Mouse (Mus musculus): ENCODE measurements around the gene Dclre1a.

The Dclre1a gene

GRCm38 (mm10) chr19:56547456-56548229 lies at the start of gene Dclre1a:
Gene Dclre1a (minus strand): TSS chr19:56548222.
- peak; percentile 85 for DNase-seq

- no peak for DNase-seq
Observed at GRCm38 (mm10) chr19:56592472-56592871, 44.5 kb upstream of the Dclre1a start.

GRCm38 (mm10) chr19:56590250-56590649 lies 42.2 kb upstream of the Dclre1a start:
- DNase-seq: no peak

- DNase-seq: no peak
Observed at GRCm38 (mm10) chr19:56589455-56589854, 41.4 kb upstream of the Dclre1a start.

- DNase-seq: no peak
Observed at GRCm38 (mm10) chr19:56589008-56589407, 41.0 kb upstream of the Dclre1a start.

GRCm38 (mm10) chr19:56588205-56588626 lies 40.2 kb upstream of the Dclre1a start:
- no peak for DNase-seq

- DNase-seq: no peak
Observed at GRCm38 (mm10) chr19:56586320-56586719, 38.3 kb upstream of the Dclre1a start.

GRCm38 (mm10) chr19:56584288-56584687 lies 36.3 kb upstream of the Dclre1a start:
- DNase-seq: no peak

- no peak for DNase-seq
Observed at GRCm38 (mm10) chr19:56583785-56584184, 35.8 kb upstream of the Dclre1a start.

- no peak for DNase-seq
Observed at GRCm38 (mm10) chr19:56581981-56582380, 34.0 kb upstream of the Dclre1a start.

GRCm38 (mm10) chr19:56577801-56578200 lies 29.8 kb upstream of the Dclre1a start:
- no peak for DNase-seq

GRCm38 (mm10) chr19:56573184-56573583 lies 25.2 kb upstream of the Dclre1a start:
- no peak for DNase-seq

GRCm38 (mm10) chr19:56571913-56572312 lies 23.9 kb upstream of the Dclre1a start:
- DNase-seq: no peak

GRCm38 (mm10) chr19:56571234-56571633 lies 23.2 kb upstream of the Dclre1a start:
- DNase-seq: no peak

GRCm38 (mm10) chr19:56570781-56571180 lies 22.8 kb upstream of the Dclre1a start:
- DNase-seq: no peak

- no peak for DNase-seq
Observed at GRCm38 (mm10) chr19:56566940-56567339, 18.9 kb upstream of the Dclre1a start.

- DNase-seq: peak; percentile 42
Observed at GRCm38 (mm10) chr19:56566041-56566440, 18.0 kb upstream of the Dclre1a start.

- DNase-seq: no peak
Observed at GRCm38 (mm10) chr19:56565358-56565757, 17.3 kb upstream of the Dclre1a start.

- no peak for DNase-seq
Observed at GRCm38 (mm10) chr19:56563469-56563868, 15.4 kb upstream of the Dclre1a start.

GRCm38 (mm10) chr19:56562433-56563138 lies 14.6 kb upstream of the Dclre1a start:
- no peak for DNase-seq

- no peak for DNase-seq
Observed at GRCm38 (mm10) chr19:56555972-56556371, 8.0 kb upstream of the Dclre1a start.

GRCm38 (mm10) chr19:56553177-56553576 lies 5.2 kb upstream of the Dclre1a start:
- no peak for DNase-seq

GRCm38 (mm10) chr19:56549033-56549680 lies 1.1 kb upstream of the Dclre1a start:
- no peak for DNase-seq

All from thymus, postnatal 4 days (tissue).